Mouse (Mus musculus): ENCODE data around the gene Glb1l. TPM values are rescaled to one million over a fixed set of nuclear protein-coding genes. Genes with fewer than 3 reads are reported as not detected.
A peak's percentile ranks its signal among the peaks of the same experiment; 100 is the strongest.

Glb1l gene
- total RNA-seq, 2 experiments from 2014 or later, result 2.0 to 2.5 TPM

- peak; percentile 46 to 56 for DNase-seq
These were observed 1.5 kb downstream of the Glb1l start for GRCm38 (mm10) chr1:75208967-75209678.

DNA sequence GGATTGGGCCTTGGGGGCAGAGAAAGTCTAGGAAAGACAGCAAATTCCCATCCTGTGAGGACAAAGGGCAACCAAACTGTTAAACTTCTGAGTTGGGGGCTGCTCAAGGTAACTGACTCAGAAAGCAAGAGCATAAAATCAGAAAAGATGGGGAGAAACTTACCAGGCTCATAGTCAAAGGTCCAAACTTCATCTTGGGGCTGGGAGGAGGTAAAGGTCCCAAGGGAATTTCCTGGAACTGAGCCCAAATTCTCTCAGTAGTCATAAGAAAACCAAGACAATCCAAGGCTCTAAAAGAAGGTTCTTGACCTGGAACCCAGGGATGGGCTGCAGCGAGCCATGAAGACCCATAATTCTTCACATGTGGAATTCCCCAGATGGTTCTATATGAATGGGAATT lies 9.4 kb downstream of the Glb1l start:
- DNase-seq, result no peak

DNA sequence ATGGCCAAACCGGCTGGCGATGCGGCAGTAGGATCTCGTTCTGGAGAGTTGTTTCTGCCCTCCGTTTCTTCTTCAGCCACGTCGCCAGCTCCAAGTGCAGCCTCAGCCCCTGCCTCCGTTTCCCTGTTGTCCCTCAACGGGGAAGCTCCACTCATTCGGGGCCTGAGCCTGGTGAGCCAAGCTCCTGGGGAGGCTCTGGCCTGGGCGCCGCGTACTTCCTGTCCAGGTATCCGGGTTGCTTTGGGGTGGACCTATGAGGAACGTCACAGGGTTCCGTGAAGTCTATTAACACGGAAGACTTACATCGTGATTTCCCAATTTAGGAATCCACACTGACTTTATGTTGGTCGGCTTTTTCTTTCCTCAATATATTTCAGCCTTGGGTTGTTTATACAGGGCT lies 18.2 kb downstream of the Glb1l start:
- DNase-seq, result peak in 1 of 2 experiments; percentile 47

DNA sequence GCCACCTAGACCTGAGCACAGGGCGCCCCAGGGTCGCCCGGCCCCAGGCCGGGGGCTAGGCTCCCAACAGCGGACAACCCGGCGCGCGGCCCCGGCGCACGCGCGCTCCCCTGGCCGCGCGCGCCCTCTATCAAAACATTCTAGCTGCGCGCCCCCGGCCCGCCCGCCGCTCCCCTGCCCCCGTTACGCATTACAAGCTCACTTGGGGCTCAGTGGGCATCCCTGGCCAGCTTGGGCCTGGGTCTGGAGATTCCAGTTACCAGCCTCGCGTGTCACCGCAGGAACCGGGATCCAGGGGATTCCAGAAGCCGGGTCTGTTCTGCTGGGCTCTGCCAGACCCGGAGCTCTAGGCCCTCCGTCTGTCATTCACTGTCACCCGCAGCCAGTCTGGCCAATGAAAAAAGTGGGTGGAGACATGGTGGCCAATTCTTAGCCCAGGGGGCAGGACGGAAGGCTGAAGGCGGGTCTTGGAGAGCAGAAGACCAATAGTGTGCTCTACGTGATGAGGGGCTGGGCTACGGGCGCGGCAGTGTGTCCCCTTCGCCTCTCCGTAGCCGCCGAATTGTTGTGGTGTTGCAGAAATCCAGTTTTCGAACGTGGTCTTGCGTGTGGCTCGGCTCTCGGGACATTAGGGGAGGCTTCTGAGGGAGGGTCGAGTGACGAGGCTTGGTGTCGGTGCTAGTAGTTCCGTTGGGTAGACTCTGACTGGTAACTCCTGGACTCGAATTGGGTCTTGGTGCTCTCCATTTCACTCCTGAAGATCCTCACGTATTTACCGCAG lies 18.8 kb downstream of the Glb1l start, which contains the start of the genes Ankzf1 and Atg9a:
TSS of gene Ankzf1 (plus strand) at position 530 of the 781 bp plus-strand sequence.
TSS of gene Atg9a (minus strand) at position 575 of the 781 bp plus-strand sequence.
- DNase-seq, result peak; percentile 96 to 99

DNA sequence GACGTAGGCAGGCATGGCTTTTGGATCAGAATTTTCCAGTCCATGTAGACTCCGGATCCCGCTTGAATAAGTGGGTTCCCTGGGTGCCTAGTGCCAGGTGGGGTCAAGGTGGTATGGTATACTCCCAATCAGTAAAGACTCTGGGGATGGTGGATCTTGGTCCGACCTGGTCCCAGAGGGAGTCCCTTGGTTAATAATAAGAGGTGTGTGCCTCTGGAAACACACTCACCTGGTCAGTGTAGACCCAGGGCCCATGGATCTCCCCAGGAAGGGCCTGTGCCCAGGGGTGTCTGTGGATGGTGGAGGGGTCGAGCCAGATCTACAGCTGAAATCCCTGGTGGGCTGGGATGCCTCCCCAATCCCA lies 19.4 kb downstream of the Glb1l start:
- no peak for DNase-seq

DNA sequence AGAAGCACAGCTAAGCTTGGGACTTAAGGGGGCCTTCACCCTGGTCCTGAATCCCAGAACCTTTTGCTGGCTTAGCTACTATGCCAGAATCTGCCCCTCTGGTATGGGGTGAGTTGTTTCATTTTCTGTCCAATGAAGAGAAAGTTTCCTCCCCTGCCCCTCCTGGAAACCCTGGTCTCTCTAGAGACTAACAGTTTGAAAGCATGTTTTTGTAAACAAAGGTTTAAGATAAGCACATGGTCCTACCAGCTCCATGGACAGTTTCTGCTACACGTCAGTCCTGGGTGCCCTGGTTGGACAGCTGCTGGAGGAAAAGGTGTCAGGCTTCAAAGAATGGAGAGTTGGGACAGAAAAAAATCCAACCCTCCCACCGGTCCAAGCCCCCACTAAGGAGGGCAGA lies 20.0 kb downstream of the Glb1l start:
- DNase-seq, result no peak

GRCm38 (mm10) chr1:75187914-75188483 lies 22.6 kb downstream of the Glb1l start:
- DNase-seq, result no peak

DNA sequence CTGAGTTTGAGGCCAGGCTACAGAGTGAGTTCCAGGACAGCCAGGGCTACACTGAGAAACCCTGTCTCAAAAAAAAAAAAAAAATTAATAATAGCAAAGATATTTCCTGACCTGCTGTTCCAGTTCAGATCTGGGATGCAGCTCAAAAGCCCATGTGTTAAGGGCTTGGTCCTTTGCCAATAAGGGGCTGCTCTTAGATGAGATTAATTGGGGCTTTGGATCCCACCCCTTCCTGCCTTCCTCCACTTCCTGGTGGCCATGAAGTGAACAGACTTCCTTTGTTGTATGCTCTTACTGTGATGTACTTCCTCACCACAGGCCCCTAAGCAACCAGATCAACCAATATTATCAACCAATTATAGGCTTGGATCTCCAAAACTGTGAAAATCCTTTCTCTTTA lies 23.5 kb downstream of the Glb1l start:
- no peak for DNase-seq

DNA sequence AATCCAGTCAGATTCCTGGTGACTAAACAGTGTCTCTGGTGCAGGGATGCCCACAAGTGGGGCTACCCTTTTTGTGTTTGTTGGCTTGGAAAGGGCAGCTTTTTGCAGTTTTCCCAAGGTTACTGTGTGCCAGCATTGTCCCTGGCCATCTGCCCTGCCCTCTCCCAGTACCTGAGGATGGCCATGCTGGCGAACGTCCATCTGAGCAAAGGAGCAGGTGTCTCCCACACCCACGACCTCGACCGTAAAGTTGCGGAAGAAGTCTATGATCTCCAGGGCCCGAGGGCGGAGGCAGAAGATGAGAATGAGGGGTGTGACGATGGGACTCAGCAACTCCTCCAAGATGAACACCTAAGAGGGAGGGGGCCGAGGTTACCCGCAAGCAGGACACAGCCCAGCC lies 25.1 kb downstream of the Glb1l start:
- no peak for DNase-seq

GRCm38 (mm10) chr1:75182160-75182559 lies 28.5 kb downstream of the Glb1l start:
- no peak for DNase-seq

DNA sequence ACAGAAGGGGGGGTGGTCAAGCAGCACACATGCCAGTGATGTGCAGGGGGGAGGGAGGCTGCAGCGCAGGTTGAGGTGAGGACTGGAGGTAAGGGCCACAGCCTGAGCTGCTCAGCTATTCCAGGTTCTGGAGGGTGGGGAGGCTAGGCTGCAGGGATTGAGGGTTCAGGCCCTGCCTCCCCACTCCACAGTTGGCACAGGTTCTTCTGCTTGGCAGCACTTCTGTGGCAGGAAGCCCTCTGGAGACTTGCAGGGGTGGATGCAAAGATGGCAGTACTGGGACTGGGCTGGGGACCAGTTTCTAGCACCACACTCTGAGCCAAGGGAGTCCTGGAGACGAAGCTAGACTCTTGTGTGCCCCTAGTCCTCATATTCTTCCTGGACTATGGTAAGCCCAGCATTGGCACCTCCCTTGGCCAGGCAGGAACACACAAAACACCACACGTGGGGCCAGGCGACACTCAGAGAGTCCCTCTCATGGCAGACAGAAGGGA lies 29.2 kb downstream of the Glb1l start:
- no peak for DNase-seq

GRCm38 (mm10) chr1:75180741-75181140 lies 29.9 kb downstream of the Glb1l start:
- no peak for DNase-seq

DNA sequence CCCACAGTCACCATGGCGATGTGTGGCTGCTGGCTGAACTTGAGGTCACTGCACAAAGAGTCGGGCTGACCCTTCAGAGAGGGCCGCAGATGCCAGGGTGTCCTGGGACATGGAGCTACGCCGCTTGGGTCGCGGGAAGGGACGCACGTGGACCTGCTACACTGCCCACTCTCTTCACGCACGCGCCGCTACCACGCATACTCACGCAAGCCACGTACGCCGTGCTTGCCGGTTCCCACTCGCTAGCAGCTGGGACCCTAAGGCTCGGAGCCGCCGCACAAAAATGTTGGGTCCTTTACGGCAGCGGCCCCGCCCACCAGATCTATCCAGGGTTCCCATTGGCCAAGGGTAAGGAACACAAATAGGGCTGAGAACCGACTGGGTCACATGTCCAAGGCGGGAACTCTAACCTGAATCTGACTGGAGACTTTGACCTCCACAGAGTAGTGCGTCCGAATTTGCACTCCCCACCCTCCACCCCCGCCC lies 30.5 kb downstream of the Glb1l start, which contains the start of gene Abcb6:
TSS of gene Abcb6 (minus strand) at position 288 of the 486 bp plus-strand sequence.
- DNase-seq, result peak; percentile 92 to 93

DNA sequence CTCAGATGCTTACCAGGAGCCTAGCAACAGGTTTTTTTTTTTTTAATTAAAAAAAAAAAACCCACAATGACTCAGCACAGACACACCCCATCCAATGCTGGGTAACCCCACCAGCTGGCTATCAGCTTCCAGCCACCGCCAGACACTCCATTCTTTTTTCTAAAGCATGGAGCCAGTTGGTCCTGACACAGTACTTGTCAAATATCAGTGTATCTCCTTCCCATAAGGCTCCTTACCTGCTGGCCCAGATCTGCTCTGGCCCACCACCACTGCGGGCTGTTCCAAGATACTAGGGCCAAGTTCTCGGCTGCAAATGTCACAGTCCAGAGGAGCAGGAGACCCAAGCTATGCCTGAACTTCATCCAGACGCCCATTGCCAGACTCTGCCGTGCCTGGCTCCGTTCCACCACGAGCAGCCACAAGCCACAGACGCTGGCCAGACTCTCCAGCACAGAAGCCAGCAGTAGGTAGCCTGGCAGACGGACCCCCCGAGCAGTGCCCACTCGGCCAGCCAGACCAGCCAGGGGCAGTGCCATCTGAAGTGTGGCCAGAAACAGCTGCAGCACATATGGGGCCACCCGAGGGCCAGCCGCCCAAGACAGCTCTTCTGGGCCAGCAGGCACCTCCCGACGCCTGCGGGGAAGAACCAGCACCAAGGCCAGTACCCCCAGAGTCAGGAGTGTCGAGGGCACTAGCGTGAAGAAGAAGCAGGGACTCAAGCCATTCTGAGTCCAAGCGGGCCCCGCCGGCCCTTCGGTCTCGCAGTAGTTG lies 31.1 kb downstream of the Glb1l start:
- peak; percentile 56 to 62 for DNase-seq

DNA sequence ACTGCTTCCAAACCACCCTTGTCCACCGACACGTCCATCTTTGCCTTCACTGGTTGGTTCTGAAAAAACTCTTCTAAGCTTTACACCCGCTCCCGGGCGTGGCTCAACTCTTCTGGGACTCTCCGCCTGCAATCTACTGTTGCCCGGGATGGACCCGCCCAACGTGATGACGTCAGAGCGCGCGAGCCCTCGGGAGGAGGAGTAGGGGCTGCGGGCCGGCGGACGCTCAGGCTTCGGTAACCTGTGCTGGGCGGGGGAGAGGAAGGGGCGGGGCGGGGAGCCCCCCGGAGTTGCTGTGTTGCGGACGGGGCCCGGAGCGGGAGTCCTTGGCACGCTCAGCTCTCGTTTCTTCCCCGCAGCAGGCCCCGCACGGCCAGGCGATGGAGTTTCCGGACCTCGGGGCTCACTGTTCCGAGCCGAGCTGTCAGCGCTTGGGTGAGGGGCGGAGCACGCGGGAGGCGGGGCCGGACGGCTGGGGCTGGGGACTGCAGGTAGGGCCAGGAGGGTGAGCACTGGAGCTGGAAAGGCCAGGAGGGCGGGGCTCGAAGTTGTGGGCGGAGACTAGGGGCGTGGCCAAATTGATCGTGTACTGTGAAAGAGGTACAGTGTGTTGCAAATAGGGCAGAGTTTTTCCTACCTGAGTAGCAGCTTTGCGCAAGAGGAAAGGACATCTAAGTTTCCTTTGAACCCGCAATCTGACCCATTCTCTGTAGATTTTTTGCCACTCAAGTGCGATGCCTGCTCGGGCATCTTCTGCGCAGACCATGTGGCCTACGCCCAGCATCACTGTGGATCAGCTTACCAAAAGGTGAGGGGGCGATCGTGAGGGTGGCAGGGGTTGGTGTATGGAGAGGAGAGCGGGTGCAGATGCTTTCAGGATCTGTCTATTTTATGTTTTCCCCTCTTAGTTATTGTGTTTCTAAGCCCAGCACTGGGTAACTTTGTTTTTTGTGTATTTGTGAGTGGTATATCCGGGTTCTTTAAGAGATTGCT lies 41.8 kb downstream of the Glb1l start, which contains the start of gene Zfand2b:
TSS of gene Zfand2b (plus strand) at position 175 of the 993 bp plus-strand sequence.
- peak; percentile 98 to 99 for DNase-seq

GRCm38 (mm10) chr1:75168093-75168471 lies 42.5 kb downstream of the Glb1l start:
- no peak for DNase-seq

- no peak for DNase-seq
These were observed 50.4 kb downstream of the Glb1l start for GRCm38 (mm10) chr1:75160256-75160617.

GRCm38 (mm10) chr1:75159540-75160255 lies 50.9 kb downstream of the Glb1l start:
- DNase-seq, result no peak

- DNase-seq, result no peak
These were observed 51.6 kb downstream of the Glb1l start for GRCm38 (mm10) chr1:75158990-75159389.

GRCm38 (mm10) chr1:75155837-75156236 lies 54.8 kb downstream of the Glb1l start:
- no peak for DNase-seq

Data from heart, adult 18-20 months (tissue).